Mouse (Mus musculus): Measurements from ENCODE around the gene G0s2.
A peak's percentile ranks its signal among the peaks of the same experiment; 100 is the strongest.

G0s2 gene

DNA sequence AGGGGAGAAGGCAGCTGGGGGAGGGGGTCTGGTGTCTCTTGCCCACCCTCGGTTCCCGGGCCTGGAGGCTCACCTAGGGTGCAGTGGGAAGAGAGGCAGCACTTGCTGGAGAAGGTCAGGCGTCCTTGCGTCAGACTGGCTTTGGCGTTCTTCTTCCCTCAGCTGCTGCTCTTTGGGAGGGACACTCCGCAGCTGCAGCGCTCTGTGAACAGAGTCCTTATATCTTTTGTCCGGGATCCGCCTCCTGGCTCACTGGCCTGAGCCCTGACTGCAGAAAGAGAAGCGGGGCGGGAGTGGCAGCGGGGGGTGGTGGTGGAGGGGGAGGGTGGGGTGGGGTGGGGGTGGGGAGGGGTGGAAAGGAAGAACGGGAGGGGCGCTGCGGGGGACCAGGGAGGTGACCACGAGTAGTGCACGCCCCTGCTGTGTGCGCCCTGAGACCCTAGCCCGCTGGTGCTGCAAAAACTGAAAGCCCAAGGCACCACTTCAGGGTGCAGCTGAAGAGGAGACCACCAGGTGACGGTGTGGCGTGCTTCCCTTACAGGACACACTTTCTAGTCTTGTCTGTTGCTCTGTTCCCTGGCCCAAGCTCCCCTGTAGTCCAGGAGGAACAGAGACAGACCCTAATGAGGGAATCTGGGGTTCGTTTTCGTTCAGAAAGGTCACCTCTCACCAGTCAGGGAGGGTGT lies at the start of gene G0s2:
Gene G0s2, minus strand, starts transcription at position 302 of the 686 bp plus-strand sequence.
- DNase-seq (ENCODE audit: low spot score), result peak; percentile 59

DNA sequence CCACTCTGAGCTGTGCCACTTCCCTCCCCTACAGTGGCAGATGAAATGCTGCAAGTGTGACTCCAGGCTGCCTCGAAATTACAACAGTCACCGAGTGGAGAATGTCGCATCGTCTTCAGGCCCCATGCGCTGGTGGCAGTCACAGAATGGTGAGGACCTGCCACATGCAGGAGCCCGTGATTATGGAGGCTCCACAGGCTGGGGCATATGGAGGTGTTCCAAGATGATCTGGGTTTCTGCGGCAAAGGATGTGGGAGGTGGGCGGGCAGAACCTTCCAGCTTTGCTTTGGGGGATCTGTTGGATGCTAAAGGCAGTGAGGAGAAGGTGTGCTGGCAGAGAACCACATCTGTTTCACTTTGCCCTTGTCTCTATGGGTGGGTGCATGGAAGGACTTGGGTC lies 47.4 kb upstream of the G0s2 start:
- no peak for DNase-seq (ENCODE audit: low spot score)

- no peak for DNase-seq (ENCODE audit: low spot score)
Observed at GRCm38 (mm10) chr1:193319721-193320120, 46.7 kb upstream of the G0s2 start.

GRCm38 (mm10) chr1:193317159-193317559 lies 44.1 kb upstream of the G0s2 start:
- no peak for DNase-seq (ENCODE audit: low spot score)

DNA sequence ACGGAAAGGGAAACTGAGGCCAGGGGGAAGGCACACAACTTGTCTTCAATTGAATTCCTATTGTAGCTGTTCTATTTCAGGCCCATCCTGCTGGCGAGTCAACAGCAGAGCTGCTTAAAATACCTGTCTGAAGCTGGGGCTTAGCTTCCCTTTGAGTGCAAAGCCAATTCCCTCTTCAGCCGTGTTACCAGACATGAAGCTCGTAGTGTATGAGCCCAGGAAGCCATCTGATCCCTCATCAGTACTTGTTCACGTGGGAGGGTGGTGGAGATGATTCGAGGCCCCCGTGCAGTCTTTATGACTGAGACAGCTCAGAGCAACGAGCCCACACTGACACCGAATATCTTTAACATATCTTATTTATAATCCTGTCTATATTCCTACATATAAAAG lies 43.3 kb upstream of the G0s2 start:
- no peak for DNase-seq (ENCODE audit: low spot score)

- peak; percentile 66 for DNase-seq (ENCODE audit: low spot score)
Observed at GRCm38 (mm10) chr1:193315705-193316357, 42.8 kb upstream of the G0s2 start.

- DNase-seq (ENCODE audit: low spot score), result no peak
Observed at GRCm38 (mm10) chr1:193311596-193311995, 38.6 kb upstream of the G0s2 start.

GRCm38 (mm10) chr1:193310519-193311085 lies 37.6 kb upstream of the G0s2 start:
- DNase-seq (ENCODE audit: low spot score), result no peak

GRCm38 (mm10) chr1:193309785-193310518 lies 36.9 kb upstream of the G0s2 start:
- DNase-seq (ENCODE audit: low spot score), result no peak

DNA sequence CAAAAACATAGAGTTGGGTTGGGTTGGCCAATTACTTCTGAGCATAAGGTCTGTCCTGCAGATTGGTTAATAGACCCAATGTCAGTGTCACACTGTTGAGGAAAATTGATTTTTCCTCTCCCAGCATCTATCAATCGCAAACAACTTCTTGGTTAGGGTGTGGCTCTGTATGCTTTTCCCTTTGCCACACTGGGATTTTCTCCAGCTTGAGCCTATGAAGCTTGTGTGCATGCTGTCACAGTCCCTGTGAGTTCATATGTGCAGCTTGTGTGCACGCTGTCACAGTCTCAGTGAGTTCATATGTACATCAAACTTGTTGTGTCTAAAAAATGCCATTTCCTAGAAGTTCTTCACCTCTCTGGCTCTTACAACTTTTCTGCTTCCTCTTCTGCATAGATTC lies 33.8 kb upstream of the G0s2 start:
- no peak for DNase-seq (ENCODE audit: low spot score)

GRCm38 (mm10) chr1:193305386-193305785 lies 32.4 kb upstream of the G0s2 start:
- DNase-seq (ENCODE audit: low spot score), result no peak

GRCm38 (mm10) chr1:193303096-193303495 lies 30.1 kb upstream of the G0s2 start:
- no peak for DNase-seq (ENCODE audit: low spot score)

DNA sequence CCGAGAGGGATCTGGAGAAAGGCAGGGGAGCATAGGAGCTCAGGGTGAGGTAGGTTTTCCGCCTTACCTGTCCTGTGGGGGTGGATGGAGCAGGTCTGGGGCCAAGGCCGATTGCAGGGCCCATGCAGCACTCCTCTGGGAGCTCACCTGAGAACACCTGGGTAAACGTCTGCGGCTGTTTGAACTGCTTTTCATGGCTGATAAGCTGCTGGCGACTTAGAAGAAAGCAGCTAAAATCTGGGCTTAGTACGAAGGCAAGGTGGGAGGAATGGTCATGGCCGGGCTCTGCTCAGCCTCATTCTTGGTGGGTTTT lies 29.0 kb upstream of the G0s2 start:
- DNase-seq (ENCODE audit: low spot score), result no peak

- DNase-seq (ENCODE audit: low spot score), result no peak
Observed at GRCm38 (mm10) chr1:193301216-193302092, 28.4 kb upstream of the G0s2 start.

GRCm38 (mm10) chr1:193299995-193300394 lies 27.0 kb upstream of the G0s2 start:
- no peak for DNase-seq (ENCODE audit: low spot score)

DNA sequence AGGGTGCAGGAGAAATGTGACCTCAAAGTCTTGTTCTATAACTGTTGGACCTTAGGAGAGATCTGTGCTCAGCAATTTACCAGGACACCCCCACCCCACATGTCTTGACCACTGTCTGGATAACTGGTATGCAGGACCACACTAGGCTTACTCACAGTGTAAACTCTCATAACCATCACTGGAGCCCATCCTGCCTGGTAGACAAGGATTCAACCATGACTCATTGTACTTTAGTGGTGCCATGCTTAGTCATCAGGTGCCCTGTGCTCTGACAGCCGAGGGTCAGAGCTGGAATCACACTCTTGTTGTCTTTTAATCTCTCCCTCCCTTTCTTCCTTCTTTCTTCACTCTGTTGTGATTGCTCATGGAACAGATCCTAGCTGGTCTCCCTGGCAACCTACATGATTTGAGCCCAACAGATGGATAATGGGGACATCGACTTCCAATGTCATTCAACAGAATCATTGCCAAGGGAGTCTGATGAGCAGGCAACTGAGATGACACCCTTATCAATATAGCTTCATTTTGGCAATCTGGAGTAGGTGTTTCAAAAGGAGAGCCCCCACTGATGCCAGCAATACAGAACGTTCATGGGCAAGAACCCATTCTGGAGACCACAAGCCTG lies 25.2 kb upstream of the G0s2 start:
- DNase-seq (ENCODE audit: low spot score), result no peak

DNA sequence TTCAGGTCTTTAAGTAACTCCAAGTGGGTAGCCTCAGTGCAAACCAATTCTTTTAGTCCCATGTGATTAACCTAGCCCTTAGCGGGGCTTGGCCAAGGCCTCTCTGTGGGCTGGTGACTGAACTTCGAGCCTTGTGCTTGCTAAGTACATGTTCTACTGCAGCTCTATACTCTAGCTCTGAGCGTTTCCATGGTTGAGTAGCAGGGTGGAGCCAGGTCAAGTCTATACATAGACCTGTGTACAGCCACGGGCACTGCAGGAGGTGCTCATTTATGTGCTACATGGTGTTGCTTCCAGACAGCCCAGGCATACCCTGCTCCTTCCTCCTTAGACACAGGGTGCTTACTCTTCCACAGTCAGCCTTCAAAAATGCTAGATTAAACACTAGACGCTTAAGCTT lies 22.9 kb upstream of the G0s2 start:
- no peak for DNase-seq (ENCODE audit: low spot score)

DNA sequence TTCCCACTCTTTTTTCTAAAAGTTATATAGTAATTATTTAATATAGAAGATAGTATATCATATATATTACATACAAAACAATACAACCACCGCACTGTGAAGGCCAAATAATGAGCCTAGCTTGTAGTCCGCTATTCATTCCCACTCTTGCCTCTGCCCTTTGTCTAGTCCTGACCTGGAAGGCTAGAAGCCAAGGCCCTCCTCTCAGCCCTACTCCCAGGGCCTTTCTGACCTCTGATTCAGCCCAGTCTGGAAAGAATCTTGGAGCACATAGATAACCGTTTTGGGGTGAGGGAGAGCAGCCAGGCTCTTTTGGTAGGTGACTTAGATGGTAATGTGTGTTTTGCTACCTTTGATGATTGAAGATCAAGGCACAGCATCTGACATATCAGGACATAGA lies 20.9 kb upstream of the G0s2 start:
- DNase-seq (ENCODE audit: low spot score), result no peak

DNA sequence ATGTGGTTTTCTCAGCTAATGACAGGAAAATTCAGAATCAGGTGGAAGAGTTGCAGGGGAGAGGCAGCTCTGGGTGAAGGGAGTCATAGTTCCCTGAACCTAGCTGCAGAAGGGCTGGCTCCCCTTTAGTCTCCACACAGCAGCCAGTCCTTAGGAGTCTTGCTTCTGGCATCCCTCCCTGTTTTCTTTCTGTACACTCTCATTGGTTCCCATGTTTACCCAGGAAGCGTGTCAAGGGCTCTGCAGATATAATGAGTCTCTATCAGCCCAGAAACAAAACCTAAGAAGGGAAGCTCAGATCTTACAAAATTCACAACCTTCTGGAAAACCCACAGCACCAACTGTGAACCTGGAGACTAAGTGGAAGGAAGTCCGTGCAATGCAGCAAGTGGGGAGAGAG lies 20.0 kb upstream of the G0s2 start:
- DNase-seq (ENCODE audit: low spot score), result no peak

DNA sequence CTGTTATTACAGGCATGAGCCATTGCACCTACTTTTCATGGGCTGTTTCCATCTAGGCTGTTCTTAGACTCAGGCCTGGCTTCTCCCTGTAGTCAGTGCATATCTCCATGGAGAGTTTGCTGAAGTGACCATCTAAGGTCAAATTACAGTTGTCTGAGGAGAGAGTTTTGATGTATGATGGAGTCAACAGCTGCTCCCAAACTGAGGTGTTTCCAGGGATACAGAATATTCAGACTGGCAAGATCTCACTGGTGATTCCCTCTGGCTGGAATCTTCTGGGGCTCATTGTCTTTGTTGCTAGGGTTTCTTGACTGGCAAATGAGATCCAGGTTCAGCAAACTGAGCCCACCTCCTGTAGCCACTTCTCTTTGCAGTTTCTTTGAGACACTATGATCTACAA lies 17.7 kb upstream of the G0s2 start:
- DNase-seq (ENCODE audit: low spot score), result no peak

GRCm38 (mm10) chr1:193289914-193290313 lies 16.9 kb upstream of the G0s2 start:
- no peak for DNase-seq (ENCODE audit: low spot score)

DNA sequence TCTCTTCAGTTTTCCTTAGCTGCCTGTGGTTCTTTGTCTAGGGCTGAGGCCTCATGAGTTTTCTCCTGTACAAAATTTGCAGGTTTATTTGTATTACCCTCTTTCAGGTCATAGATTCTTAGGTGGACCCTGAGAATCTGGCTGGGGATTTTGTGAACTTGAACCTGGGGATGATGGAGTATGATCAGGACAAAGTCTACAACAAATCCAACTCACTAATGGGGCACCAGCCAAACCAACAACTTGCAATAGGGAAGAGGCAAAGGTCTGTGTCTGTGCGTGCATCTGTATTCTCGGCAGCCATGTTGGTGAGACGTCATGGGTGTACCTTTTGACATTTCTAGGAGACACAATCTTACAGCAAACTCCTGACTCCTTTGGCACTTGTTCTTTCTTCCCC lies 16.1 kb upstream of the G0s2 start:
- DNase-seq (ENCODE audit: low spot score), result no peak

All from ovary, postnatal 14 days (tissue).